Mouse (Mus musculus) liver, adult 2 months (tissue): ENCODE measurements at regions not wholly inside any gene's neighbourhood (a gene's known extent, or its start where the extent isn't known, plus 50 kb on each side); places are given as distances from the start of the nearest gene placed in this dataset.

ENCODE experiments used
- CTCF ChIP-seq: fragments of 200-500 bp; IDR thresholded peaks from 2 replicates; pipeline ENCODE4 v1.5.1; 2011; ENCODE audit warnings: low read depth, low read length, control low read depth
- POLR2A ChIP-seq: fragments of 200-500 bp; IDR thresholded peaks from 2 replicates; pipeline ENCODE4 v1.6.1; 2011; ENCODE audit warnings: low read length, control low read depth; ENCODE audit not compliant: insufficient read depth; ENCODE audit errors: extremely low read depth

- TF ChIP-seq CTCF = no peak
- no peak for TF ChIP-seq POLR2A
Measured at GRCm38 (mm10) chr9:35341386-35341785, 73.7 kb downstream of the Rpusd4 start.
